Mouse (Mus musculus) kidney, adult 2 months (tissue): Measurements from ENCODE around the gene Fras1.

Experiments used
- CTCF ChIP-seq: fragments of 200-500 bp; conservative IDR thresholded peaks from 2 replicates; pipeline ENCODE4 v1.5.1; 2011; ENCODE audit warnings: low read depth, mild to moderate bottlenecking, control low read depth, low read length, moderate library complexity, mixed read lengths; ENCODE audit not compliant: insufficient read depth, insufficient read length
- POLR2A ChIP-seq: fragments of 200-500 bp; IDR thresholded peaks from one replicate; pipeline ENCODE4 v1.6.1; 2011; ENCODE audit warnings: low read depth, low read length, control low read depth

- TF ChIP-seq CTCF (no peak), POLR2A (no peak)
Observed at GRCm38 (mm10) chr5:96757615-96758014, 383.9 kb downstream of the Fras1 start.
